Mouse (Mus musculus) neural tube, embryonic 14.5 days (tissue): ENCODE measurements at regions not wholly inside any gene's neighbourhood (a gene's known extent, or its start where the extent isn't known, plus 50 kb on each side); places are given as distances from the start of the nearest gene placed in this dataset.

Experiments
- ATAC-seq: fragments of 200-750 bp; cut with Nextera tagmentation; 2 replicates; pipeline ENCODE4 v1.8.0; 2017; ENCODE audit warnings: low read depth, mild to moderate bottlenecking, moderate TSS enrichment, moderate library complexity
- H3K27ac ChIP-seq: fragments of 300-500 bp; sonication (generic); 2 replicates; pipeline ENCODE4 v1.5.1; 2014; ENCODE audit warnings: low read depth, mild to moderate bottlenecking, control low read depth, low read length, moderate library complexity, mixed read lengths
- H3K27me3 ChIP-seq: fragments of 300-500 bp; sonication (generic); 2 replicates; pipeline ENCODE4 v1.6.1; 2014; ENCODE audit warnings: low read length; ENCODE audit not compliant: control insufficient read depth, insufficient read depth
- H3K36me3 ChIP-seq: fragments of 300-500 bp; sonication (generic); 2 replicates; pipeline ENCODE4 v1.6.1; 2014; ENCODE audit warnings: low read length, mixed read lengths; ENCODE audit not compliant: control insufficient read depth, insufficient read depth
- H3K4me1 ChIP-seq: fragments of 300-500 bp; sonication (generic); 2 replicates; pipeline ENCODE4 v1.6.1; 2014; ENCODE audit warnings: low read length; ENCODE audit not compliant: control insufficient read depth, insufficient read depth
- H3K4me2 ChIP-seq: fragments of 300-500 bp; sonication (generic); 2 replicates; pipeline ENCODE4 v1.6.1; 2014; ENCODE audit warnings: mild to moderate bottlenecking, low read depth, low read length, control low read depth
- H3K4me3 ChIP-seq: fragments of 300-500 bp; sonication (generic); 2 replicates; pipeline ENCODE4 v1.5.1; 2014; ENCODE audit warnings: low read depth, low read length, control low read depth, mixed read lengths
- H3K9ac ChIP-seq: fragments of 300-500 bp; sonication (generic); replicated peaks from 2 replicates; pipeline ENCODE4 v1.6.1; 2014; ENCODE audit warnings: low read depth, mild to moderate bottlenecking, control low read depth, low read length, mixed read lengths
- H3K9me3 ChIP-seq: fragments of 300-500 bp; sonication (generic); 2 replicates; pipeline ENCODE4 v1.6.1; 2016; ENCODE audit warnings: low read length; ENCODE audit not compliant: control insufficient read depth
- WGBS: fragments of 180-500 bp; shearing (Covaris S2); extraction: QIAGEN DNeasy Blood & Tissue Kit; methylation state at CpG from one replicate; pipeline ENCODE4 v1.1.7; 2014; 5-methylcytosine and 5-hydroxymethylcytosine counted together

DNA sequence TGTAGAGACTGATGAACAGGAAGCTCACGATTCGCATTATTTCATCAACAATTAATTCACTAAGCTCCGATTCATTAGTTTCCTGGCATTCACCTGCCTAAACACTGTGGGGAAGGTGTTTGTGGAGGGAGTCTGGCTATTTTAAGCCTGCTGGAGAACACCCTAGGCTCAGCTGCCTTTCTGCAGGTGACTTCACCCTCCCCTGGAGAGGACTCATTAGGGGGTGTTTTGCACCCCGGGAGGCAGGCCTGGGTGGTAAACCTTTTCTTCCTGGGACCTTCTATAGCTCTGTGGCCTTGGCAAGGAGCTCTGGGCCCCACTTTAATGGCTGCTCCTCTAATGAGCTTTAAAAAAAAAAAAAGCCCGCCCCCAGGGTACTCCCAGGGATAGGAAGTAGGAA is 55.4 kb upstream of the Bnc1 start:
- WGBS, result 64% methylated on average over 5 of the region's 5 CpGs
- H3K4me3 ChIP-seq, result no peak overlapping the region
- no peaks in the 10 kb centered on the region for H3K9me3 ChIP-seq
- H3K27me3 ChIP-seq, result no peaks in the 10 kb centered on the region
- H3K4me1 ChIP-seq, result no peaks in the 10 kb centered on the region
- no peak overlapping the region for H3K9ac ChIP-seq
- no peak overlapping the region for H3K4me2 ChIP-seq
- no peak for ATAC-seq
- no peak overlapping the region for H3K27ac ChIP-seq
- no peaks in the 10 kb centered on the region for H3K36me3 ChIP-seq

- WGBS, result 89% methylated on average over 4 of the region's 4 CpGs
- Histone ChIP-seq H3K27me3 (no peaks in the 10 kb centered on the region), H3K4me1 (peaks cover 5% of the 10 kb centered on the region), H3K4me3 (no peak overlapping the region), H3K4me2 (no peak overlapping the region), H3K27ac (no peak overlapping the region), H3K36me3 (no peaks in the 10 kb centered on the region), H3K9ac (no peak overlapping the region), H3K9me3 (no peaks in the 10 kb centered on the region)
- ATAC-seq, result no peak
Measured at GRCm38 (mm10) chr7:82053411-82053810, 61.3 kb upstream of the Bnc1 start.

GRCm38 (mm10) chr7:82056551-82057230 is 64.6 kb upstream of the Bnc1 start:
- H3K27ac ChIP-seq, result no peak overlapping the region
- WGBS, result 3% methylated on average over 21 of the region's 21 CpGs
- peak; percentile 72; the same call in 1 of the 2 replicates for ATAC-seq

GRCm38 (mm10) chr7:82063407-82063806 is 71.3 kb upstream of the Bnc1 start:
- WGBS, result 63% methylated on average over 7 of the region's 7 CpGs
- Histone ChIP-seq H3K9ac (no peak overlapping the region), H3K9me3 (no peaks in the 10 kb centered on the region), H3K4me2 (no peak overlapping the region), H3K27me3 (no peaks in the 10 kb centered on the region), H3K4me1 (no peaks in the 10 kb centered on the region), H3K36me3 (no peaks in the 10 kb centered on the region), H3K4me3 (no peak overlapping the region), H3K27ac (no peak overlapping the region)
- no peak for ATAC-seq

More at GRCm38 (mm10) chr7:82056551-82057230, 64.6 kb upstream of the Bnc1 start:
- 0 out of 2 replicates have a peak overlapping the region, but pooled peaks have one; percentile 10 for H3K4me3 ChIP-seq
- 0 out of 2 replicates have a peak overlapping the region, but pooled peaks have one; percentile 25 for H3K9ac ChIP-seq
- H3K36me3 ChIP-seq, result no peaks in the 10 kb centered on the region
- peak overlapping the region; percentile 37; the same call in 1 of the 2 replicates for H3K4me2 ChIP-seq
- no peaks in the 10 kb centered on the region for H3K27me3 ChIP-seq
- H3K4me1 ChIP-seq, result peaks cover 5% of the 10 kb centered on the region
- no peaks in the 10 kb centered on the region for H3K9me3 ChIP-seq

DNA sequence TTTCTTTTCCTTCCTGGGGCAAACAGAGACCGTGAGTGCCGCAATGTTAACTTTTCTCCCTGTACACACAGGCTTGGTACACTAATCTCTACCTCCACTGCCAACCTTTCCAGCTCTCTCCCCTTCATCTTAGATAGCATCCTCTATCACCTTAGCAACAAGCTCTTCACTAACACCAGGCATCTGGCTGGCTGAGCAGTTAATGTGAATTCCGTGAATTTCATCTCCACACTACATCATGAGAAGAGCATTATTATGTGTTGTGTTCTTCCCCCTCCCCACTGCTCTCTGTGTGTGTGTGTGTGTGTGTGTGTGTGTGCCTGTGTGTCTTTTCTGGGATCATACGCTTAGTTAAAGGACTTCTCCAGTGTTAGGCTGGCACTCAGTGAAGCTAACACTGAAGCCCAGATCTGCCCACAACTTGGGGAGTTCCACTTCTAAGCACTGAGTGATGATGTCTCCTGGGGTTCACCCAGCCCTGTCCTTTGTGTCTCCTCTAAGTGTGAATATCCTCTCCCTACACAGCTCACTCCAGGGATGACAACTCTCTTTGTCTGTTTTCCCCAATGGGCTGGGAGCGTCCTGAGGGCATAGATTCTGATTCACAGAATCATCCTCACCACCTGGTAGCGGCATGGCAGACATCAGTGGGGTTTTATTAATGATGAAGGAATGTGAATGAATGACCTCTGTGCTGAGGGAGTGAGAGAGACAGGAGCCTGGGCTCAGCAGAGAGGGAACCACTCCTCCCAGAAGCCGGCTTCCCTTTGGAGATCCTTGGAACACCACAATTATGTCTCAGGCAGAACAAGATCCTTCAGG is 77.7 kb upstream of the Bnc1 start:
- no peaks in the 10 kb centered on the region for H3K9me3 ChIP-seq
- no peak overlapping the region for H3K4me2 ChIP-seq
- H3K27me3 ChIP-seq, result no peaks in the 10 kb centered on the region
- no peak overlapping the region for H3K9ac ChIP-seq
- no peak overlapping the region for H3K4me3 ChIP-seq
- no peaks in the 10 kb centered on the region for H3K4me1 ChIP-seq
- H3K36me3 ChIP-seq, result no peaks in the 10 kb centered on the region
- WGBS, result 66% methylated on average over 7 of the region's 7 CpGs
- ATAC-seq, result no peak
- no peak overlapping the region for H3K27ac ChIP-seq

GRCm38 (mm10) chr7:82070946-82071727 is 79.0 kb upstream of the Bnc1 start:
- Histone ChIP-seq H3K27me3 (no peaks in the 10 kb centered on the region), H3K27ac (no peak overlapping the region), H3K4me1 (no peaks in the 10 kb centered on the region), H3K9ac (no peak overlapping the region), H3K4me2 (no peak overlapping the region), H3K36me3 (no peaks in the 10 kb centered on the region), H3K9me3 (no peaks in the 10 kb centered on the region), H3K4me3 (no peak overlapping the region)
- 84% methylated on average over 10 of the region's 10 CpGs for whole genome bisulfite sequencing
- no peak for ATAC-seq

- no peak for ATAC-seq
- no peak overlapping the region for H3K9ac ChIP-seq
- no peaks in the 10 kb centered on the region for H3K36me3 ChIP-seq
- no peak overlapping the region for H3K27ac ChIP-seq
- H3K4me2 ChIP-seq, result no peak overlapping the region
- H3K4me1 ChIP-seq, result no peaks in the 10 kb centered on the region
- 85% methylated on average over 2 of the region's 2 CpGs for WGBS
- H3K4me3 ChIP-seq, result no peak overlapping the region
- no peaks in the 10 kb centered on the region for H3K27me3 ChIP-seq
- H3K9me3 ChIP-seq, result no peaks in the 10 kb centered on the region
Measured at GRCm38 (mm10) chr7:82075359-82075758, 83.3 kb upstream of the Bnc1 start.

DNA sequence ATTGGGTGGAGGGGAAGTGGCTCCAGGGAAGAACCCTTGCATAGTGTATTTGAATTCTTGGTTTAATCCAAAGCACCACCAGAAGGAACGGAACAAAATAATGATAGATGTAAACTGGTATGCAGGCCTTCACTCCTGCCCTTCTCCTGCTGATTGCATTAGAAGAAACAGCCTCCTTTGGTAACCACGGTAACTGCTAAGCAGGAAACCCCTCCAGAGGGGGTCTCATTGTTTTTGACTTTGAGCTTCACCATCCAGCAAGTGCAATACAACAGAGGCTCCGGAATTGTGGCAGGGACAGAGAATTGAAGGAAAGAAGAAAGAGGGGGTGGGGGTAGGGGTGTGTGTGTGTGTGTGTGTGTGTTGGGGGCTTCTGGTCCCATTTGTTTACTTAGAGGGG is 89.8 kb upstream of the Bnc1 start:
- no peak overlapping the region for H3K4me3 ChIP-seq
- no peaks in the 10 kb centered on the region for H3K9me3 ChIP-seq
- no peak overlapping the region for H3K9ac ChIP-seq
- no peak overlapping the region for H3K4me2 ChIP-seq
- H3K27ac ChIP-seq, result no peak overlapping the region
- ATAC-seq, result no peak
- H3K27me3 ChIP-seq, result no peaks in the 10 kb centered on the region
- 12% methylated on average over 3 of the region's 3 CpGs for WGBS
- H3K4me1 ChIP-seq, result no peaks in the 10 kb centered on the region
- H3K36me3 ChIP-seq, result no peaks in the 10 kb centered on the region
